Mouse (Mus musculus): ENCODE data around the gene Mbnl3. TPM values are rescaled to one million over a fixed set of nuclear protein-coding genes. Genes with fewer than 3 reads are reported as not detected.

The Mbnl3 gene
- 3.0 TPM in 2 replicates for polyA plus RNA-seq (2015; fragmentation: Nextera tagmentation; extraction: Ambion mirVana)

GRCm38 (mm10) chrX:51206432-51206831, at the start of gene Mbnl3:
Gene Mbnl3, minus strand, starts transcription at chrX:51206532.
- no peak for TF ChIP-seq CTCF (IDR thresholded peaks at IDR 0.05; ENCODE audit: low read depth)
- Histone ChIP-seq H3K27me3 (replicated peaks; ENCODE audit: control insufficient read depth, insufficient read depth, low read length) (no peaks in the 10 kb centered on the region), H3K27ac (ENCODE audit: low read depth, low read length) (peak within 1 kb of the TSS; percentile 60), H3K4me2 (replicated peaks; ENCODE audit: low read depth) (peak within 1 kb of the TSS; percentile 72), H3K36me3 (ENCODE audit: control insufficient read depth, insufficient read depth) (no peaks in the 10 kb centered on the region), H3K9me3 (ENCODE audit: control insufficient read depth) (no peaks in the 10 kb centered on the region), H3K4me3 (ENCODE audit: low read depth, low read length) (peak within 1 kb of the TSS; percentile 59), H3K4me1 (replicated peaks; ENCODE audit: control insufficient read depth, insufficient read depth, low read length) (no peaks in the 10 kb centered on the region), H3K9ac (ENCODE audit: low read depth, low read length) (peak within 1 kb of the TSS; percentile 50)
- WGBS: 41% methylated on average over 11 of the region's 11 CpGs
- no peak for ATAC-seq

GRCm38 (mm10) chrX:51205548-51206324, 596 bp downstream of the Mbnl3 start:
- Histone ChIP-seq H3K9me3 (ENCODE audit: control insufficient read depth) (no peaks in the 10 kb centered on the region), H3K27ac (ENCODE audit: low read depth, low read length) (peak overlapping the region; percentile 60), H3K9ac (ENCODE audit: low read depth, low read length) (peak overlapping the region; percentile 50), H3K36me3 (ENCODE audit: control insufficient read depth, insufficient read depth) (no peaks in the 10 kb centered on the region), H3K4me3 (ENCODE audit: low read depth, low read length) (peak overlapping the region; percentile 59), H3K4me2 (replicated peaks; ENCODE audit: low read depth) (peak overlapping the region; percentile 72), H3K4me1 (replicated peaks; ENCODE audit: control insufficient read depth, insufficient read depth, low read length) (no peaks in the 10 kb centered on the region), H3K27me3 (replicated peaks; ENCODE audit: control insufficient read depth, insufficient read depth, low read length) (no peaks in the 10 kb centered on the region)
- peak; percentile 72 for ATAC-seq
- peak; percentile 72 for TF ChIP-seq CTCF (IDR thresholded peaks at IDR 0.05; ENCODE audit: low read depth)
- WGBS: 18% methylated on average over 75 of the region's 79 CpGs

- peak overlapping the region; percentile 72 for H3K4me2 ChIP-seq (replicated peaks; ENCODE audit: low read depth)
- TF ChIP-seq CTCF (IDR thresholded peaks at IDR 0.05; ENCODE audit: low read depth): no peak
- H3K9ac ChIP-seq (ENCODE audit: low read depth, low read length): peak overlapping the region; percentile 50
- H3K4me3 ChIP-seq (ENCODE audit: low read depth, low read length): peak overlapping the region; percentile 59
- H3K27ac ChIP-seq (ENCODE audit: low read depth, low read length): peak overlapping the region; percentile 60
- H3K4me1 ChIP-seq (replicated peaks; ENCODE audit: control insufficient read depth, insufficient read depth, low read length): no peaks in the 10 kb centered on the region
- H3K36me3 ChIP-seq (ENCODE audit: control insufficient read depth, insufficient read depth): no peaks in the 10 kb centered on the region
- H3K9me3 ChIP-seq (ENCODE audit: control insufficient read depth): no peaks in the 10 kb centered on the region
- peak; percentile 88 for ATAC-seq
- H3K27me3 ChIP-seq (replicated peaks; ENCODE audit: control insufficient read depth, insufficient read depth, low read length): no peaks in the 10 kb centered on the region
- WGBS: 24% methylated on average over 53 of the region's 67 CpGs
Measured at GRCm38 (mm10) chrX:51204626-51205547, 1.4 kb downstream of the Mbnl3 start.

GRCm38 (mm10) chrX:51197012-51197411, 9.3 kb downstream of the Mbnl3 start:
- no peaks in the 10 kb centered on the region for H3K36me3 ChIP-seq (ENCODE audit: control insufficient read depth, insufficient read depth)
- no peak overlapping the region for H3K4me2 ChIP-seq (replicated peaks; ENCODE audit: low read depth)
- H3K4me3 ChIP-seq (ENCODE audit: low read depth, low read length): no peak overlapping the region
- H3K27me3 ChIP-seq (replicated peaks; ENCODE audit: control insufficient read depth, insufficient read depth, low read length): no peaks in the 10 kb centered on the region
- H3K9me3 ChIP-seq (ENCODE audit: control insufficient read depth): no peaks in the 10 kb centered on the region
- ATAC-seq: no peak
- H3K9ac ChIP-seq (ENCODE audit: low read depth, low read length): no peak overlapping the region
- no peak overlapping the region for H3K27ac ChIP-seq (ENCODE audit: low read depth, low read length)
- no peak for TF ChIP-seq CTCF (IDR thresholded peaks at IDR 0.05; ENCODE audit: low read depth)
- no peaks in the 10 kb centered on the region for H3K4me1 ChIP-seq (replicated peaks; ENCODE audit: control insufficient read depth, insufficient read depth, low read length)

- H3K4me3 ChIP-seq (ENCODE audit: low read depth, low read length): no peak overlapping the region
- ATAC-seq: no peak
- 33% methylated on average over 2 of the region's 2 CpGs for WGBS
Measured at GRCm38 (mm10) chrX:51171914-51172313, 34.4 kb downstream of the Mbnl3 start.

GRCm38 (mm10) chrX:51171413-51171812, 34.9 kb downstream of the Mbnl3 start:
- Histone ChIP-seq H3K9me3 (ENCODE audit: control insufficient read depth) (no peaks in the 10 kb centered on the region), H3K9ac (ENCODE audit: low read depth, low read length) (no peak overlapping the region), H3K27me3 (replicated peaks; ENCODE audit: control insufficient read depth, insufficient read depth, low read length) (no peaks in the 10 kb centered on the region), H3K27ac (ENCODE audit: low read depth, low read length) (no peak overlapping the region), H3K36me3 (ENCODE audit: control insufficient read depth, insufficient read depth) (no peaks in the 10 kb centered on the region), H3K4me1 (replicated peaks; ENCODE audit: control insufficient read depth, insufficient read depth, low read length) (no peaks in the 10 kb centered on the region), H3K4me3 (ENCODE audit: low read depth, low read length) (no peak overlapping the region), H3K4me2 (replicated peaks; ENCODE audit: low read depth) (no peak overlapping the region)
- peak; percentile 63 for TF ChIP-seq CTCF (IDR thresholded peaks at IDR 0.05; ENCODE audit: low read depth)
- WGBS: 47% methylated on average over 6 of the region's 6 CpGs
- ATAC-seq: no peak

More at GRCm38 (mm10) chrX:51171914-51172313, 34.4 kb downstream of the Mbnl3 start:
- Histone ChIP-seq H3K4me2 (replicated peaks; ENCODE audit: low read depth) (no peak overlapping the region), H3K9me3 (ENCODE audit: control insufficient read depth) (no peaks in the 10 kb centered on the region), H3K9ac (ENCODE audit: low read depth, low read length) (no peak overlapping the region), H3K4me1 (replicated peaks; ENCODE audit: control insufficient read depth, insufficient read depth, low read length) (no peaks in the 10 kb centered on the region), H3K27ac (ENCODE audit: low read depth, low read length) (no peak overlapping the region), H3K27me3 (replicated peaks; ENCODE audit: control insufficient read depth, insufficient read depth, low read length) (no peaks in the 10 kb centered on the region), H3K36me3 (ENCODE audit: control insufficient read depth, insufficient read depth) (no peaks in the 10 kb centered on the region)
- no peak for TF ChIP-seq CTCF (IDR thresholded peaks at IDR 0.05; ENCODE audit: low read depth)

Data from intestine, postnatal 0 days (tissue).